32 mouse cellular contexts compared by ENCODE assay signal in the genomic region with DNA sequence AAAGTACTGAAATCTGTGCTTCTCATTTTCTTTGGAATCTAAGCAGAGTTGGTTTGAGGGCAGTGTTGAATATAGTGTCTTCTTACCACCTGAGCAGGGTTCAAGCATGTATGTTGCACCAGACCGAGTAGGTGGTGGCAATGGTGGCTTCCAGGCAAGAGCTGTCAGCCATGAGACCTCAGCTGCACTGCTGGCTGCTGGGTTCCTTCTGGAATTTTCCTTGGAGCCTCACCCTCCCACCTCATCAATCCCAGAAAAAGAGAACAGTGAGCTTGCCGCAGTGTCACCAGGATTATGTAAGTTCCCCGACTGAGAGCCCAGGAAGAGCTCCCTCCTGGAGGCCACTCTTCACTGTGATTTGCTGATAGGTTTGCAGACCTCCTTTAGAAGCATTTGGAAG. TPM values are rescaled to one million over a fixed set of nuclear protein-coding genes. Genes with fewer than 3 reads are reported as not detected.
DNase-seq lines count a peak whose midpoint lies in the region; ATAC-seq lines count a peak whose summit lies in the region.
"Had no signal": no experiment of that assay in that cellular context is flagged by ENCODE, and none has a peak within 500 bp of the region (broad histone marks: within the 10 kb centered on the region; RNA-seq: fewer than 3 reads in every experiment).

No protein-coding gene starts in this region.

- no peaks in the 10 kb centered on the region for H3K36me3 ChIP-seq in heart, embryonic 11.5 days (ENCODE audit: control insufficient read depth, insufficient read depth, low read length)
- no peaks in the 10 kb centered on the region for H3K36me3 ChIP-seq in kidney, embryonic 16.5 days (ENCODE audit: insufficient read depth, low read length)
- no peaks in the 10 kb centered on the region for H3K36me3 ChIP-seq in forebrain, embryonic 12.5 days (replicated peaks)
- H3K36me3 ChIP-seq: embryonic facial prominence, embryonic 13.5 days; forebrain, embryonic 10.5 days; hindbrain, embryonic 13.5 days; limb, embryonic 13.5 days; lung, embryonic 15.5 days; midbrain, embryonic 12.5 days had no signal

- no peak overlapping the region for H3K4me2 ChIP-seq in heart, embryonic 11.5 days
- H3K4me2 ChIP-seq in kidney, embryonic 16.5 days (replicated peaks; ENCODE audit: low read depth, low read length) = no peak overlapping the region
- H3K4me2 ChIP-seq in forebrain, embryonic 12.5 days = no peak overlapping the region
- H3K4me2 ChIP-seq: embryonic facial prominence, embryonic 13.5 days; hindbrain, embryonic 13.5 days; limb, embryonic 13.5 days; liver, embryonic 11.5 days; lung, embryonic 15.5 days; midbrain, embryonic 12.5 days; neural tube, embryonic 12.5 days had no signal

- 70% methylated on average over 3 of the region's 3 CpGs for WGBS in heart, embryonic 11.5 days (ENCODE audit: insufficient replicate concordance)
- WGBS in kidney, embryonic 16.5 days = 59% methylated on average over 3 of the region's 3 CpGs
- whole genome bisulfite sequencing in forebrain, embryonic 12.5 days = 80% methylated on average over 3 of the region's 3 CpGs

- peaks cover 48% of the 10 kb centered on the region for H3K4me1 ChIP-seq in heart, embryonic 11.5 days (ENCODE audit: control insufficient read depth, insufficient read depth, low read length)
- H3K4me1 ChIP-seq in kidney, embryonic 16.5 days (ENCODE audit: insufficient read depth, low read length) = peaks cover 46% of the 10 kb centered on the region
- peaks cover 7% of the 10 kb centered on the region for H3K4me1 ChIP-seq in forebrain, embryonic 12.5 days

- H3K9me3 ChIP-seq in heart, embryonic 11.5 days (replicated peaks; ENCODE audit: control insufficient read depth, low read length) = no peaks in the 10 kb centered on the region; the same call in 1 of the 2 replicates
- H3K9me3 ChIP-seq in kidney, embryonic 16.5 days (ENCODE audit: low read length) = no peaks in the 10 kb centered on the region
- H3K9me3 ChIP-seq in forebrain, embryonic 12.5 days = no peaks in the 10 kb centered on the region
- H3K9me3 ChIP-seq: embryonic facial prominence, embryonic 13.5 days; forebrain, embryonic 10.5 days; lung, embryonic 15.5 days; midbrain, embryonic 12.5 days; neural tube, embryonic 12.5 days had no signal

- no peak overlapping the region for H3K9ac ChIP-seq in heart, embryonic 11.5 days (ENCODE audit: low read depth, low read length)
- H3K9ac ChIP-seq in kidney, embryonic 16.5 days (replicated peaks; ENCODE audit: low read length) = no peak overlapping the region
- H3K9ac ChIP-seq in forebrain, embryonic 12.5 days = no peak overlapping the region
- H3K9ac ChIP-seq: embryonic facial prominence, embryonic 13.5 days; hindbrain, embryonic 13.5 days; limb, embryonic 13.5 days; lung, embryonic 15.5 days; midbrain, embryonic 12.5 days; neural tube, embryonic 12.5 days had no signal

- H3K27ac ChIP-seq in heart, embryonic 11.5 days (ENCODE audit: low read depth, low read length) = 0 out of 2 replicates have a peak overlapping the region, but pooled peaks have one; percentile 29
- peak overlapping the region; percentile 43; the same call in 1 of the 2 replicates for H3K27ac ChIP-seq in kidney, embryonic 16.5 days (ENCODE audit: low read length)
- no peak overlapping the region for H3K27ac ChIP-seq in forebrain, embryonic 12.5 days
- H3K27ac ChIP-seq: embryonic facial prominence, embryonic 13.5 days; hindbrain, embryonic 13.5 days; layer of hippocampus, adult 2 months; limb, embryonic 13.5 days; lung, embryonic 15.5 days; midbrain, embryonic 12.5 days; neural tube, embryonic 12.5 days had no signal

- intact Hi-C loops in heart, postnatal 14 days (cut with DNase I) = no loop called here

- no peaks in the 10 kb centered on the region for H3K27me3 ChIP-seq in heart, embryonic 11.5 days (ENCODE audit: control insufficient read depth, insufficient read depth, low read length)
- no peaks in the 10 kb centered on the region for H3K27me3 ChIP-seq in kidney, embryonic 16.5 days (ENCODE audit: insufficient read depth, low read length)
- no peaks in the 10 kb centered on the region for H3K27me3 ChIP-seq in forebrain, embryonic 12.5 days
- H3K27me3 ChIP-seq: CH12.LX; embryonic facial prominence, embryonic 13.5 days; limb, embryonic 13.5 days; lung, embryonic 15.5 days; midbrain, embryonic 12.5 days; neural tube, embryonic 12.5 days had no signal

- ATAC-seq in heart, embryonic 11.5 days (replicated peaks; ENCODE audit: insufficient number of reproducible peaks, low FRiP score, low TSS enrichment) = no peak
- ATAC-seq in kidney, embryonic 16.5 days (ENCODE audit: low FRiP score, low TSS enrichment) = no peak
- ATAC-seq in forebrain, embryonic 12.5 days (ENCODE audit: low FRiP score) = no peak
- ATAC-seq: activated CD4-positive, CD25-positive, alpha-beta regulatory T cell, adult 4 months; forebrain, embryonic 16.5 days; intestine, embryonic 16.5 days had no signal

- no peak overlapping the region for H3K4me3 ChIP-seq in heart, embryonic 11.5 days (ENCODE audit: low read depth, low read length)
- H3K4me3 ChIP-seq in kidney, embryonic 16.5 days (ENCODE audit: low read length) = no peak overlapping the region
- no peak overlapping the region for H3K4me3 ChIP-seq in forebrain, embryonic 12.5 days (replicated peaks)
- H3K4me3 ChIP-seq: embryonic facial prominence, embryonic 13.5 days; forebrain, embryonic 10.5 days; hindbrain, embryonic 13.5 days; layer of hippocampus, adult 2 months; limb, embryonic 13.5 days; lung, embryonic 15.5 days; megakaryocyte, embryonic 14.5 days; midbrain, embryonic 12.5 days; myocyte; neural tube, embryonic 12.5 days had no signal

- no peak for DNase-seq in heart, postnatal 14 days
- DNase-seq in kidney, adult 11 months = no peak
- peak; percentile 74 for DNase-seq in right cerebral cortex, adult 18-20 months
- no peak for DNase-seq in right cerebral cortex, adult 2 months (ENCODE audit: low spot score in 2 of 2)
- peak; percentile 84 for DNase-seq in telencephalon, adult 2 months (ENCODE audit: low read depth, low spot score)
- DNase-seq: adrenal gland, postnatal 10 days; B cell, adult 2 months; cerebellum, adult 11 months; cerebellum, adult 9-11 months; gastrocnemius, postnatal 25 days; heart, adult 11 months; kidney, adult 9 months; kidney, postnatal 36 days; lung, postnatal 4 days had no signal

RNA-seq across cellular contexts. Expression of a gene that starts 12.1 kb away (rescaled TPM):
- polyA plus RNA-seq in heart, embryonic 11.5 days (2014; fragmentation: Nextera tagmentation; extraction: Ambion mirVana) = 75.9 and 87.0 TPM in 2 replicates
- 10 to 100 TPM; 27.7 to 33.0 TPM for total RNA-seq in heart, postnatal 14 days (2021)
- 75.1 and 78.0 TPM in 2 replicates for polyA plus RNA-seq in kidney, embryonic 16.5 days (2015; fragmentation: Nextera tagmentation; extraction: Ambion mirVana)
- polyA plus RNA-seq in forebrain, embryonic 12.5 days (2016; fragmentation: Nextera tagmentation; extraction: Ambion mirVana) = 29.1 and 31.5 TPM in 2 replicates

Comparison
In these comparisons a context has a peak if more than half of its experiments do, and no peak if none do; other contexts are left out.
1. DNase-seq: peak in right cerebral cortex, adult 18-20 months (single experiment) and telencephalon, adult 2 months (single experiment); none in heart, postnatal 14 days (0 of 2), kidney, adult 11 months (single experiment) and right cerebral cortex, adult 2 months (0 of 2).